Comparison of ENCODE assay signal across 10 mouse cellular contexts in genomic region chr11:88291688-88292087, GRCm38 (mm10). TPM values are rescaled to one million over a fixed set of nuclear protein-coding genes. Genes with fewer than 3 reads are reported as not detected.
A peak's percentile ranks its signal among the peaks of the same experiment; 100 is the strongest.
DNase-seq lines count a peak whose midpoint lies in the region; ATAC-seq and TF ChIP-seq lines count a peak whose summit lies in the region.
"Had no signal": no experiment of that assay in that cellular context is flagged by ENCODE, and none has a peak within 500 bp of the region (broad histone marks: within the 10 kb centered on the region; RNA-seq: fewer than 3 reads in every experiment).

No protein-coding gene starts in this region.

- H3K4me2 ChIP-seq in kidney, postnatal 0 days (ENCODE audit: low read length) = no peak overlapping the region
- H3K4me2 ChIP-seq in kidney, embryonic 16.5 days (replicated peaks; ENCODE audit: low read depth, low read length) = no peak overlapping the region
- H3K4me2 ChIP-seq: neural tube, embryonic 13.5 days had no signal

- WGBS in cerebellum, adult 2 months = 56% methylated on average over 4 of the region's 4 CpGs
- 38% methylated on average over 4 of the region's 4 CpGs for WGBS in kidney, postnatal 0 days
- whole genome bisulfite sequencing in kidney, embryonic 16.5 days = 34% methylated on average over 4 of the region's 4 CpGs

- no peaks in the 10 kb centered on the region for H3K36me3 ChIP-seq in kidney, postnatal 0 days (ENCODE audit: insufficient read depth, low read length)
- no peaks in the 10 kb centered on the region for H3K36me3 ChIP-seq in kidney, embryonic 16.5 days (ENCODE audit: insufficient read depth, low read length)
- H3K36me3 ChIP-seq in E14TG2a.4 (ENCODE audit: insufficient read depth, low read length) = no peaks in the 10 kb centered on the region
- H3K36me3 ChIP-seq: neural tube, embryonic 13.5 days had no signal

- TF ChIP-seq POLR2A in cerebellum, adult 2 months (IDR thresholded peaks at IDR 0.05; ENCODE audit: borderline replicate concordance, insufficient read depth, low read length) = no peak

- TF ChIP-seq CTCF in cerebellum, adult 2 months (IDR thresholded peaks at IDR 0.05; ENCODE audit: borderline replicate concordance, insufficient read depth, low read depth, low read length) = peak; percentile 68
- TF ChIP-seq CTCF in kidney, postnatal 0 days (IDR thresholded peaks at IDR 0.05; ENCODE audit: low read depth) = peak; percentile 76
- TF ChIP-seq CTCF in E14TG2a.4 (conservative IDR thresholded peaks at IDR 0.05; ENCODE audit: low read length) = peak; percentile 63
- peak; percentile 85 for TF ChIP-seq CTCF in layer of hippocampus, adult 2 months (conservative IDR thresholded peaks at IDR 0.05)

- no peak overlapping the region for H3K4me3 ChIP-seq in cerebellum, adult 2 months (replicated peaks; ENCODE audit: insufficient read depth, low read depth, low read length)
- no peak overlapping the region for H3K4me3 ChIP-seq in kidney, postnatal 0 days (replicated peaks; ENCODE audit: low read depth, low read length)
- no peak overlapping the region for H3K4me3 ChIP-seq in kidney, embryonic 16.5 days (ENCODE audit: low read length)
- no peak overlapping the region for H3K4me3 ChIP-seq in E14TG2a.4 (replicated peaks; ENCODE audit: low read length)
- no peak overlapping the region for H3K4me3 ChIP-seq in layer of hippocampus, adult 2 months
- H3K4me3 ChIP-seq: neural tube, embryonic 13.5 days had no signal

- no peak overlapping the region for H3K9ac ChIP-seq in kidney, postnatal 0 days (ENCODE audit: low read depth, low read length)
- H3K9ac ChIP-seq in kidney, embryonic 16.5 days (replicated peaks; ENCODE audit: low read length) = no peak overlapping the region
- H3K9ac ChIP-seq: neural tube, embryonic 13.5 days had no signal

- peak; percentile 41 to 42 for DNase-seq in cerebellum, adult 2 months
- DNase-seq in kidney, postnatal 0 days (ENCODE audit: low spot score) = no peak
- DNase-seq in layer of hippocampus, adult 2 months (ENCODE audit: low spot score in 2 of 2) = peak; percentile 12 to 41
- no peak for DNase-seq in ovary, postnatal 36 days (ENCODE audit: low spot score)

- no peaks in the 10 kb centered on the region; the same call in 1 of the 2 replicates for H3K27me3 ChIP-seq in cerebellum, adult 2 months (ENCODE audit: control insufficient read depth, insufficient read depth, low read length)
- no peaks in the 10 kb centered on the region for H3K27me3 ChIP-seq in kidney, postnatal 0 days (ENCODE audit: insufficient read depth, low read length)
- no peaks in the 10 kb centered on the region for H3K27me3 ChIP-seq in kidney, embryonic 16.5 days (ENCODE audit: insufficient read depth, low read length)
- H3K27me3 ChIP-seq in E14TG2a.4 (ENCODE audit: insufficient read depth, low read length) = peaks cover 48% of the 10 kb centered on the region
- H3K27me3 ChIP-seq: neural tube, embryonic 13.5 days had no signal

- peaks cover 12% of the 10 kb centered on the region for H3K4me1 ChIP-seq in cerebellum, adult 2 months (ENCODE audit: control insufficient read depth, insufficient read depth, low read length)
- peaks cover 22% of the 10 kb centered on the region for H3K4me1 ChIP-seq in kidney, postnatal 0 days (replicated peaks; ENCODE audit: insufficient read depth, low read length)
- H3K4me1 ChIP-seq in kidney, embryonic 16.5 days (ENCODE audit: insufficient read depth, low read length) = peaks cover 47% of the 10 kb centered on the region
- H3K4me1 ChIP-seq in E14TG2a.4 (replicated peaks; ENCODE audit: low read depth, low read length) = peaks cover 26% of the 10 kb centered on the region

- no peaks in the 10 kb centered on the region for H3K9me3 ChIP-seq in kidney, postnatal 0 days (replicated peaks; ENCODE audit: low read length)
- H3K9me3 ChIP-seq in kidney, embryonic 16.5 days (ENCODE audit: low read length) = no peaks in the 10 kb centered on the region
- no peaks in the 10 kb centered on the region for H3K9me3 ChIP-seq in E14TG2a.4 (ENCODE audit: low read length)
- H3K9me3 ChIP-seq: neural tube, embryonic 13.5 days had no signal

- H3K27ac ChIP-seq in cerebellum, adult 2 months (ENCODE audit: insufficient read depth, low read length) = no peak overlapping the region
- no peak overlapping the region for H3K27ac ChIP-seq in kidney, postnatal 0 days
- no peak overlapping the region for H3K27ac ChIP-seq in kidney, embryonic 16.5 days (ENCODE audit: low read length)
- no peak overlapping the region for H3K27ac ChIP-seq in layer of hippocampus, adult 2 months
- H3K27ac ChIP-seq: neural tube, embryonic 13.5 days had no signal

- no peak for ATAC-seq in cerebellum, adult (ENCODE audit: insufficient number of reproducible peaks, low FRiP score, low TSS enrichment)
- ATAC-seq in kidney, postnatal 0 days (replicated peaks; ENCODE audit: low FRiP score, low read depth) = no peak
- no peak for ATAC-seq in kidney, embryonic 16.5 days (ENCODE audit: low FRiP score, low TSS enrichment)
- no peak for ATAC-seq in granulocyte monocyte progenitor cell, adult 5-6 weeks (replicated peaks; ENCODE audit: poor library complexity, severe bottlenecking)

RNA-seq across cellular contexts. Expression of gene Ccdc182, which starts 2.2 kb away (rescaled TPM):
- 0.23 TPM in 1 of 2 replicates, not detected in the other for polyA plus RNA-seq in cerebellum, adult 2 months (2012; rRNA removed)
- polyA plus RNA-seq in kidney, postnatal 0 days (2015; fragmentation: Nextera tagmentation; extraction: Ambion mirVana) = 4.2 TPM in 2 replicates
- polyA plus RNA-seq in kidney, embryonic 16.5 days (2015; fragmentation: Nextera tagmentation; extraction: Ambion mirVana) = 3.0 and 3.3 TPM in 2 replicates
- not detected for total RNA-seq in layer of hippocampus, adult 2 months (2021)
- total RNA-seq in granulocyte monocyte progenitor cell, adult 5-6 weeks (2014; fragmentation: Nextera tagmentation) = not detected in 2 replicates
- total RNA-seq in granulocyte monocyte progenitor cell, adult 5-6 weeks (2017) = not detected in 2 replicates
- polyA plus RNA-seq: frontal cortex, adult 2 months had no signal

Comparison
In these comparisons a context has a peak if more than half of its experiments do, and no peak if none do; other contexts are left out.
1. DNase-seq: peak in cerebellum, adult 2 months (2 of 2) and layer of hippocampus, adult 2 months (2 of 2); none in kidney, postnatal 0 days (single experiment) and ovary, postnatal 36 days (single experiment).
2. Peak in every context shown above with its lines, with median percentiles within 50 percentile points of each other: CTCF ChIP-seq.